Mouse (Mus musculus): Measurements from ENCODE around the gene Plxnb2.

Gene Plxnb2

GRCm38 (mm10) chr15:89180571-89181229, at the start of gene Plxnb2:
Gene Plxnb2, minus strand, starts transcription at chr15:89180788.
- DNase-seq (ENCODE audit: low spot score in 2 of 2), result no peak

GRCm38 (mm10) chr15:89215611-89216233, 35.1 kb upstream of the Plxnb2 start:
- peak; percentile 35 to 62 for DNase-seq (ENCODE audit: low spot score in 2 of 2)

GRCm38 (mm10) chr15:89214953-89215352, 34.4 kb upstream of the Plxnb2 start:
- DNase-seq (ENCODE audit: low spot score in 2 of 2), result no peak

GRCm38 (mm10) chr15:89213517-89213916, 32.9 kb upstream of the Plxnb2 start:
- DNase-seq (ENCODE audit: low spot score in 2 of 2), result peak in 1 of 2 experiments; percentile 54

GRCm38 (mm10) chr15:89212495-89212894, 31.9 kb upstream of the Plxnb2 start:
- DNase-seq (ENCODE audit: low spot score in 2 of 2), result peak in 1 of 2 experiments; percentile 55

GRCm38 (mm10) chr15:89211716-89212461, 31.3 kb upstream of the Plxnb2 start:
- DNase-seq (ENCODE audit: low spot score in 2 of 2), result peak in 1 of 2 experiments; percentile 50

- DNase-seq (ENCODE audit: low spot score in 2 of 2), result peak; percentile 84 to 94
These were observed 30.5 kb upstream of the Plxnb2 start, which contains the start of gene Ppp6r2 for GRCm38 (mm10) chr15:89210915-89211715. Gene Ppp6r2, plus strand, starts transcription at chr15:89211553.

GRCm38 (mm10) chr15:89209886-89210761, 29.5 kb upstream of the Plxnb2 start:
- DNase-seq (ENCODE audit: low spot score in 2 of 2), result peak; percentile 90 to 97

- DNase-seq (ENCODE audit: low spot score in 2 of 2), result no peak
These were observed 26.9 kb upstream of the Plxnb2 start for GRCm38 (mm10) chr15:89207457-89207856.

GRCm38 (mm10) chr15:89197056-89197455, 16.5 kb upstream of the Plxnb2 start:
- peak in 1 of 2 experiments; percentile 61 for DNase-seq (ENCODE audit: low spot score in 2 of 2)

- DNase-seq (ENCODE audit: low spot score in 2 of 2), result peak; percentile 98 to 99
These were observed 15.7 kb upstream of the Plxnb2 start, which contains the start of gene Dennd6b for GRCm38 (mm10) chr15:89196313-89196706. Gene Dennd6b, minus strand, starts transcription at chr15:89196496.

- peak; percentile 91 to 93 for DNase-seq (ENCODE audit: low spot score in 2 of 2)
These were observed 15.2 kb upstream of the Plxnb2 start for GRCm38 (mm10) chr15:89195690-89196312.

GRCm38 (mm10) chr15:89195261-89195681, 14.7 kb upstream of the Plxnb2 start:
- peak in 1 of 2 experiments; percentile 65 for DNase-seq (ENCODE audit: low spot score in 2 of 2)

- DNase-seq (ENCODE audit: low spot score in 2 of 2), result no peak
These were observed 4.3 kb upstream of the Plxnb2 start for GRCm38 (mm10) chr15:89184937-89185227.

GRCm38 (mm10) chr15:89184141-89184936, 3.8 kb upstream of the Plxnb2 start:
- no peak for DNase-seq (ENCODE audit: low spot score in 2 of 2)

GRCm38 (mm10) chr15:89182842-89183241, 2.3 kb upstream of the Plxnb2 start:
- no peak for DNase-seq (ENCODE audit: low spot score in 2 of 2)

- DNase-seq (ENCODE audit: low spot score in 2 of 2), result no peak
These were observed 1.7 kb upstream of the Plxnb2 start for GRCm38 (mm10) chr15:89182328-89182741.

GRCm38 (mm10) chr15:89181561-89182270, 1.1 kb upstream of the Plxnb2 start:
- DNase-seq (ENCODE audit: low spot score in 2 of 2), result no peak

GRCm38 (mm10) chr15:89180081-89180541, 477 bp downstream of the Plxnb2 start:
- DNase-seq (ENCODE audit: low spot score in 2 of 2), result no peak
